ENCODE assay signal across 28 mouse cellular contexts in genomic region chrX:166236131-166236530, GRCm38 (mm10). TPM values are rescaled to one million over a fixed set of nuclear protein-coding genes. Genes with fewer than 3 reads are reported as not detected.
DNase-seq lines count a peak whose midpoint lies in the region; ATAC-seq and TF ChIP-seq lines count a peak whose summit lies in the region.
"Had no signal": no experiment of that assay in that cellular context is flagged by ENCODE, and none has a peak within 500 bp of the region (broad histone marks: within the 10 kb centered on the region; RNA-seq: fewer than 3 reads in every experiment).

No protein-coding gene starts in this region.

- H3K4me3 ChIP-seq in embryonic fibroblast, embryonic 13.5 days (ENCODE audit: insufficient read depth, low read length), result no peak overlapping the region
- H3K4me3 ChIP-seq: embryonic facial prominence, embryonic 12.5 days; heart, embryonic 13.5 days; hindbrain, embryonic 12.5 days; intestine, embryonic 15.5 days; layer of hippocampus, adult 2 months; left cerebral cortex, adult 2 months; liver, embryonic 12.5 days; megakaryocyte, embryonic 14.5 days; midbrain, embryonic 12.5 days had no signal

- no peak for TF ChIP-seq POLR2A in embryonic fibroblast, embryonic 13.5 days (IDR thresholded peaks at IDR 0.05; ENCODE audit: low read depth, low read length)

- DNase-seq in heart, adult 8-10 months (ENCODE audit: low spot score), result peak; percentile 6
- no peak for DNase-seq in heart, postnatal 25 days (ENCODE audit: low spot score)
- DNase-seq in 3134 (ENCODE audit: extremely low read depth, insufficient read length, low spot score), result peak; percentile 27
- DNase-seq in testis, postnatal 10 days (ENCODE audit: low spot score), result no peak
- no peak for DNase-seq in left cerebral cortex, adult 8-10 months (ENCODE audit: low spot score in 2 of 2)
- DNase-seq: adrenal gland, adult 8-10 months; cerebellum, adult 2 months; cerebellum, postnatal 14 days; heart, postnatal 10 days; kidney, adult 2 months; kidney, postnatal 36 days; left cerebral cortex, postnatal 4 days; liver, postnatal 0 days; lung, postnatal 10 days had no signal

- H3K4me1 ChIP-seq in embryonic fibroblast, embryonic 13.5 days (ENCODE audit: control insufficient read depth, insufficient read depth, low read length), result peaks cover 3% of the 10 kb centered on the region; the same call in 1 of the 2 replicates
- H3K4me1 ChIP-seq: embryonic facial prominence, embryonic 12.5 days; heart, embryonic 13.5 days; hindbrain, embryonic 12.5 days; intestine, embryonic 15.5 days; liver, embryonic 12.5 days; midbrain, embryonic 12.5 days had no signal

- peak overlapping the region; percentile 65 for H3K27ac ChIP-seq in embryonic fibroblast, embryonic 13.5 days (ENCODE audit: insufficient read depth, low read length)
- H3K27ac ChIP-seq: embryonic facial prominence, embryonic 12.5 days; heart, embryonic 13.5 days; hindbrain, embryonic 12.5 days; hindbrain, postnatal 0 days; intestine, embryonic 15.5 days; layer of hippocampus, adult 2 months; left cerebral cortex, adult 2 months; liver, embryonic 12.5 days; midbrain, embryonic 12.5 days had no signal

- peak; percentile 26 for ATAC-seq in CD4-positive, CD25-positive, alpha-beta regulatory T cell, adult 4 months
- ATAC-seq: forebrain, embryonic 16.5 days; hindbrain, postnatal 0 days; intestine, embryonic 15.5 days; liver, embryonic 12.5 days; liver, postnatal 0 days had no signal

- intact Hi-C loops in heart, postnatal 25 days (cut with DNase I), result no loop called here

- no peak for TF ChIP-seq CTCF in embryonic fibroblast, embryonic 13.5 days (IDR thresholded peaks at IDR 0.05; ENCODE audit: borderline replicate concordance, insufficient read depth, low read length)

RNA-seq across cellular contexts. Expression of gene Gpm6b, which starts 2.6 kb away (rescaled TPM):
- 10 to 100 TPM; 10.5 to 11.3 (median 10.5) TPM for total RNA-seq in heart, adult 8-10 months (2022)
- total RNA-seq in heart, postnatal 25 days (2021), result 10 to 100 TPM; 12.4 to 12.9 TPM
- polyA plus RNA-seq in CD4-positive, CD25-positive, alpha-beta regulatory T cell, adult 4 months (2017; shearing (Covaris generic)), result 10 to 100 TPM; 27.0 to 27.6 TPM
- 20.1 and 48.3 TPM in 2 replicates for polyA plus RNA-seq in embryonic fibroblast, embryonic 13.5 days (2011; ENCODE audit: insufficient read length, low read depth, missing spikeins)
- 100 to 1,000 TPM; 569 to 727 (median 656) TPM for total RNA-seq in left cerebral cortex, adult 8-10 months (2022)
- polyA plus RNA-seq: G1E had no signal

Comparison
In these comparisons a context has a peak if more than half of its experiments do, and no peak if none do; other contexts are left out.
1. DNase-seq: peak in heart, adult 8-10 months (single experiment) and 3134 (single experiment); none in heart, postnatal 25 days (single experiment), testis, postnatal 10 days (single experiment) and left cerebral cortex, adult 8-10 months (0 of 2).
2. RNA of gene Gpm6b, which starts 2.6 kb away (total RNA-seq): 569 to 727 TPM in left cerebral cortex, adult 8-10 months; 12.4 to 12.9 TPM in heart, postnatal 25 days and 10.5 to 11.3 TPM in heart, adult 8-10 months; every median in the first group is over 10 times any median in the second.